Mouse (Mus musculus) kidney, adult 2 months (tissue): ENCODE results near the gene Sirt3.

Experiments used
- CTCF ChIP-seq: fragments of 200-500 bp; conservative IDR thresholded peaks from 2 replicates; pipeline ENCODE4 v1.5.1; 2011; ENCODE audit warnings: low read depth, mild to moderate bottlenecking, control low read depth, low read length, moderate library complexity, mixed read lengths; ENCODE audit not compliant: insufficient read depth, insufficient read length
- POLR2A ChIP-seq: fragments of 200-500 bp; IDR thresholded peaks from one replicate; pipeline ENCODE4 v1.6.1; 2011; ENCODE audit warnings: low read depth, low read length, control low read depth

- TF ChIP-seq CTCF (no peak), POLR2A (no peak)
Observed at GRCm38 (mm10) chr7:140877364-140877763, 4.7 kb downstream of the Sirt3 start.
